Mouse (Mus musculus) myocyte (in vitro differentiated cells): Measurements from ENCODE around the gene Dlgap1. TPM values are rescaled to one million over a fixed set of nuclear protein-coding genes. Genes with fewer than 3 reads are reported as not detected.

Experiments
- H3K27me3 ChIP-seq: one replicate; pipeline ENCODE4 v1.6.1; 2011; ENCODE audit not compliant: control insufficient read depth, insufficient read depth, insufficient read length
- H3K36me3 ChIP-seq: one replicate; pipeline ENCODE4 v1.6.1; 2011; ENCODE audit not compliant: control insufficient read depth, insufficient read depth
- H3K4me2 ChIP-seq: one replicate; pipeline ENCODE4 v1.6.1; 2011; ENCODE audit warnings: low read depth, control low read depth
- H3K4me3 ChIP-seq: one replicate; pipeline ENCODE4 v1.5.1; 2011; ENCODE audit warnings: mild to moderate bottlenecking, control low read depth, moderate library complexity
- H3K79me2 ChIP-seq: one replicate; pipeline ENCODE4 v1.6.1; 2011; ENCODE audit not compliant: control insufficient read depth, insufficient read depth
- H3ac ChIP-seq: one replicate; pipeline ENCODE4 v1.6.1; 2011; ENCODE audit not compliant: control insufficient read depth, insufficient read length
- CEBPB ChIP-seq: IDR thresholded peaks from 2 replicates; pipeline ENCODE4 v1.6.1; 2011; ENCODE audit warnings: mild to moderate bottlenecking, moderate library complexity; ENCODE audit not compliant: poor library complexity, insufficient read depth, severe bottlenecking
- E2F4 ChIP-seq: IDR thresholded peaks from one replicate; pipeline ENCODE4 v1.6.1; 2011; ENCODE audit warnings: mild to moderate bottlenecking, control low read depth, moderate library complexity; ENCODE audit not compliant: insufficient read depth
- MAX ChIP-seq: IDR thresholded peaks from one replicate; pipeline ENCODE4 v1.6.1; 2011; ENCODE audit warnings: low read depth, mild to moderate bottlenecking, control low read depth
- MYOD1 ChIP-seq, 3 experiments: IDR thresholded peaks; one replicate each; pipeline ENCODE4 v1.6.1; 2011; ENCODE audit warnings: control low read depth in 2 of 3, low read depth in 2 of 3, mild to moderate bottlenecking in 2 of 3, moderate library complexity in 1 of 3; ENCODE audit not compliant: insufficient read length in 2 of 3, control insufficient read depth in 1 of 3
- MYOG ChIP-seq, 3 experiments: IDR thresholded peaks; one replicate each; pipeline ENCODE4 v1.6.1; 2011; ENCODE audit warnings: control low read depth in 2 of 3, low read depth in 2 of 3, mild to moderate bottlenecking in 2 of 3; ENCODE audit not compliant: insufficient read length in 2 of 3, control insufficient read depth in 1 of 3, insufficient read depth in 1 of 3
- POLR2A ChIP-seq: IDR thresholded peaks from one replicate; pipeline ENCODE4 v1.6.1; 2011; ENCODE audit warnings: low read depth, mild to moderate bottlenecking, control low read depth, moderate library complexity; ENCODE audit not compliant: insufficient read length
- POLR2AphosphoS2 ChIP-seq: IDR thresholded peaks from one replicate; pipeline ENCODE4 v1.6.1; 2011; ENCODE audit warnings: low read depth, control low read depth; ENCODE audit not compliant: insufficient read length
- REST ChIP-seq: IDR thresholded peaks from one replicate; pipeline ENCODE4 v1.6.1; 2011; ENCODE audit warnings: mild to moderate bottlenecking, control low read depth, moderate library complexity; ENCODE audit not compliant: insufficient read depth, insufficient read length
- SRF ChIP-seq: IDR thresholded peaks from one replicate; pipeline ENCODE4 v1.6.1; 2011; ENCODE audit warnings: low read depth; ENCODE audit not compliant: control insufficient read depth, insufficient read length
- TCF12 ChIP-seq: IDR thresholded peaks from one replicate; pipeline ENCODE4 v1.6.1; 2011; ENCODE audit warnings: mild to moderate bottlenecking, control low read depth; ENCODE audit not compliant: poor library complexity, insufficient read depth, severe bottlenecking
- TCF3 ChIP-seq: IDR thresholded peaks from one replicate; pipeline ENCODE4 v1.6.1; 2011; ENCODE audit warnings: low read depth, control low read depth; ENCODE audit not compliant: insufficient read length
- USF1 ChIP-seq: IDR thresholded peaks from one replicate; pipeline ENCODE4 v1.6.1; 2011; ENCODE audit warnings: low read depth, mild to moderate bottlenecking, control low read depth, moderate library complexity
- polyA plus RNA-seq: library from polyadenylated mRNA; unstranded; fragments of >200 nt; fragmentation: generic; extraction: Trizol; gene quantifications from one replicate; pipeline ENCODE4 v1.2.1, GENCODE M21; 2012; ENCODE audit warnings: missing spikeins

The Dlgap1 gene
- polyA plus RNA-seq, 1 experiment, result 0.31 TPM

- Histone ChIP-seq H3ac (no peak overlapping the region), H3K4me3 (no peak overlapping the region), H3K4me2 (no peak overlapping the region), H3K27me3 (peaks cover 7% of the 10 kb centered on the region), H3K36me3 (no peaks in the 10 kb centered on the region), H3K79me2 (no peaks in the 10 kb centered on the region)
- no peak for TF ChIP-seq TCF12
- TF ChIP-seq MYOD1 (IDR thresholded peaks at IDR 0.05; ENCODE audit: control insufficient read depth in 1 of 3, insufficient read length in 2 of 3, low read depth in 2 of 3), result no peak
- TF ChIP-seq MAX, result no peak
- TF ChIP-seq POLR2AphosphoS2, result no peak
- TF ChIP-seq E2F4, result no peak
- no peak for TF ChIP-seq TCF3
- TF ChIP-seq POLR2A, result no peak
- TF ChIP-seq CEBPB, result no peak
- no peak for TF ChIP-seq USF1
- no peak for TF ChIP-seq MYOG (IDR thresholded peaks at IDR 0.05; ENCODE audit: control insufficient read depth in 1 of 3, insufficient read depth in 1 of 3, insufficient read length in 2 of 3, low read depth in 2 of 3)
- TF ChIP-seq SRF, result no peak
- no peak for TF ChIP-seq REST
Measured at GRCm38 (mm10) chr17:70435612-70436011, 466.7 kb downstream of the Dlgap1 start.

GRCm38 (mm10) chr17:70437229-70437628, 468.4 kb downstream of the Dlgap1 start:
- Histone ChIP-seq H3K4me2 (no peak overlapping the region), H3K4me3 (no peak overlapping the region), H3K79me2 (no peaks in the 10 kb centered on the region), H3K27me3 (peaks cover 7% of the 10 kb centered on the region), H3ac (no peak overlapping the region), H3K36me3 (no peaks in the 10 kb centered on the region)
- no peak for TF ChIP-seq CEBPB

- TF ChIP-seq SRF (no peak), MYOD1 (IDR thresholded peaks at IDR 0.05; ENCODE audit: control insufficient read depth in 1 of 3, insufficient read length in 2 of 3, low read depth in 2 of 3) (no peak), POLR2A (no peak), POLR2AphosphoS2 (no peak), USF1 (no peak), MYOG (IDR thresholded peaks at IDR 0.05; ENCODE audit: control insufficient read depth in 1 of 3, insufficient read depth in 1 of 3, insufficient read length in 2 of 3, low read depth in 2 of 3) (no peak), CEBPB (no peak), TCF3 (no peak), E2F4 (no peak), MAX (no peak), TCF12 (no peak), REST (no peak)
- H3K36me3 ChIP-seq, result no peaks in the 10 kb centered on the region
- no peak overlapping the region for H3ac ChIP-seq
- H3K79me2 ChIP-seq, result no peaks in the 10 kb centered on the region
- no peak overlapping the region for H3K4me2 ChIP-seq
- no peak overlapping the region for H3K4me3 ChIP-seq
- H3K27me3 ChIP-seq, result peaks cover 7% of the 10 kb centered on the region
Measured at GRCm38 (mm10) chr17:70442976-70443375, 474.1 kb downstream of the Dlgap1 start.

GRCm38 (mm10) chr17:70446451-70446850, 477.6 kb downstream of the Dlgap1 start:
- Histone ChIP-seq H3K4me3 (no peak overlapping the region), H3K4me2 (no peak overlapping the region), H3ac (no peak overlapping the region), H3K79me2 (no peaks in the 10 kb centered on the region), H3K36me3 (no peaks in the 10 kb centered on the region), H3K27me3 (no peaks in the 10 kb centered on the region)
- TF ChIP-seq POLR2AphosphoS2 (no peak), TCF3 (no peak), MYOG (IDR thresholded peaks at IDR 0.05; ENCODE audit: control insufficient read depth in 1 of 3, insufficient read depth in 1 of 3, insufficient read length in 2 of 3, low read depth in 2 of 3) (no peak), POLR2A (no peak), SRF (no peak)

GRCm38 (mm10) chr17:70455036-70455435, 486.2 kb downstream of the Dlgap1 start:
- no peak for TF ChIP-seq TCF3
- no peak for TF ChIP-seq POLR2AphosphoS2
- TF ChIP-seq CEBPB, result no peak
- TF ChIP-seq USF1, result no peak
- no peak for TF ChIP-seq E2F4
- no peak for TF ChIP-seq REST
- TF ChIP-seq MYOD1 (IDR thresholded peaks at IDR 0.05; ENCODE audit: control insufficient read depth in 1 of 3, insufficient read length in 2 of 3, low read depth in 2 of 3), result no peak
- TF ChIP-seq POLR2A, result no peak
- TF ChIP-seq SRF, result no peak
- no peak for TF ChIP-seq TCF12
- TF ChIP-seq MYOG (IDR thresholded peaks at IDR 0.05; ENCODE audit: control insufficient read depth in 1 of 3, insufficient read depth in 1 of 3, insufficient read length in 2 of 3, low read depth in 2 of 3), result no peak
- H3K4me3 ChIP-seq, result no peak overlapping the region
- H3K27me3 ChIP-seq, result no peaks in the 10 kb centered on the region
- no peak overlapping the region for H3ac ChIP-seq
- H3K36me3 ChIP-seq, result no peaks in the 10 kb centered on the region
- no peak overlapping the region for H3K4me2 ChIP-seq
- no peaks in the 10 kb centered on the region for H3K79me2 ChIP-seq
